Mouse (Mus musculus) 3134 (cell line): ENCODE measurements around the gene Polr3k.
A peak's percentile ranks its signal among the peaks of the same experiment; 100 is the strongest.

Experiments used
- DNase-seq: peaks from one replicate; pipeline ENCODE4 v3.0.0-alpha.2; 2011; ENCODE audit warnings: low spot score; ENCODE audit not compliant: insufficient read length; ENCODE audit errors: extremely low read depth

Gene Polr3k

GRCm38 (mm10) chr2:181863791-181864535, at the start of gene Polr3k:
TSS of gene Polr3k (plus strand) at chr2:181864337.
- peak; percentile 92 for DNase-seq

GRCm38 (mm10) chr2:181829032-181829650, 35.0 kb upstream of the Polr3k start:
- DNase-seq = no peak

- DNase-seq = peak; percentile 53
Observed at GRCm38 (mm10) chr2:181832745-181833144, 31.4 kb upstream of the Polr3k start.

- DNase-seq = peak; percentile 85
Observed at GRCm38 (mm10) chr2:181837372-181838292, 26.5 kb upstream of the Polr3k start, which contains the start of gene Pcmtd2. TSS of gene Pcmtd2 (plus strand) at chr2:181837854.

- no peak for DNase-seq
Observed at GRCm38 (mm10) chr2:181838293-181838680, 25.9 kb upstream of the Polr3k start.

GRCm38 (mm10) chr2:181845709-181846394, 18.3 kb upstream of the Polr3k start:
- DNase-seq = no peak

GRCm38 (mm10) chr2:181864536-181864860, 361 bp downstream of the Polr3k start:
- DNase-seq = no peak

- peak; percentile 43 for DNase-seq
Observed at GRCm38 (mm10) chr2:181866931-181867330, 2.8 kb downstream of the Polr3k start.

GRCm38 (mm10) chr2:181871039-181871438, 6.9 kb downstream of the Polr3k start:
- DNase-seq = no peak

GRCm38 (mm10) chr2:181878903-181879302, 14.8 kb downstream of the Polr3k start:
- no peak for DNase-seq

- no peak for DNase-seq
Observed at GRCm38 (mm10) chr2:181883022-181883749, 19.0 kb downstream of the Polr3k start.

GRCm38 (mm10) chr2:181917861-181918260, 53.7 kb downstream of the Polr3k start:
- DNase-seq = no peak

GRCm38 (mm10) chr2:181918501-181918900, 54.4 kb downstream of the Polr3k start:
- no peak for DNase-seq
